Mouse (Mus musculus): ENCODE data around the gene Crebbp.

GRCm38 (mm10) chr16:4203592-4203991 lies 10.2 kb downstream of the Crebbp start:
- TF ChIP-seq CTCF (IDR thresholded peaks at IDR 0.05; ENCODE audit: borderline replicate concordance, insufficient read depth, low read depth, low read length) (no peak), POLR2A (IDR thresholded peaks at IDR 0.05; ENCODE audit: borderline replicate concordance, insufficient read depth, low read length) (no peak)

Measured in cerebellum, adult 2 months (tissue).